Mouse (Mus musculus): ENCODE results near the gene Nupl1. TPM values are rescaled to one million over a fixed set of nuclear protein-coding genes. Genes with fewer than 3 reads are reported as not detected.

Nupl1 gene
- polyA plus RNA-seq, 1 experiment, result not detected

- H3K36me3 ChIP-seq (ENCODE audit: control insufficient read depth, insufficient read depth, low read length, poor library complexity, severe bottlenecking), result no peaks in the 10 kb centered on the region
- no peak overlapping the region for H3K9ac ChIP-seq (ENCODE audit: low read depth, poor library complexity, severe bottlenecking)
- no peaks in the 10 kb centered on the region for H3K9me3 ChIP-seq (replicated peaks; ENCODE audit: control insufficient read depth, insufficient read depth, low read length, poor library complexity, severe bottlenecking)
- no peak overlapping the region for H3K27ac ChIP-seq (ENCODE audit: insufficient read depth, low read length)
- H3K27me3 ChIP-seq (ENCODE audit: control insufficient read depth, insufficient read depth, low read length, poor library complexity, severe bottlenecking), result no peaks in the 10 kb centered on the region
- H3K4me1 ChIP-seq (ENCODE audit: control insufficient read depth, insufficient read depth, low read length), result no peaks in the 10 kb centered on the region
- no peak overlapping the region for H3K4me3 ChIP-seq (ENCODE audit: low read depth, low read length)
- no peak for TF ChIP-seq EP300 (IDR thresholded peaks at IDR 0.05; ENCODE audit: insufficient read depth, low read depth, low read length)
- TF ChIP-seq CTCF (IDR thresholded peaks at IDR 0.05; ENCODE audit: low read depth, low read length), result no peak
- TF ChIP-seq POLR2A (IDR thresholded peaks at IDR 0.05; ENCODE audit: insufficient read depth, low read length), result no peak
Observed at GRCm38 (mm10) chr14:60163367-60163766, 87.9 kb downstream of the Nupl1 start.

GRCm38 (mm10) chr14:60152373-60152772 is 98.9 kb downstream of the Nupl1 start:
- Histone ChIP-seq H3K4me1 (ENCODE audit: control insufficient read depth, insufficient read depth, low read length) (peaks cover 8% of the 10 kb centered on the region), H3K27ac (ENCODE audit: insufficient read depth, low read length) (no peak overlapping the region), H3K4me3 (ENCODE audit: low read depth, low read length) (no peak overlapping the region), H3K36me3 (ENCODE audit: control insufficient read depth, insufficient read depth, low read length, poor library complexity, severe bottlenecking) (no peaks in the 10 kb centered on the region), H3K9me3 (replicated peaks; ENCODE audit: control insufficient read depth, insufficient read depth, low read length, poor library complexity, severe bottlenecking) (no peaks in the 10 kb centered on the region), H3K9ac (ENCODE audit: low read depth, poor library complexity, severe bottlenecking) (no peak overlapping the region), H3K27me3 (ENCODE audit: control insufficient read depth, insufficient read depth, low read length, poor library complexity, severe bottlenecking) (no peaks in the 10 kb centered on the region)
- no peak for TF ChIP-seq CTCF (IDR thresholded peaks at IDR 0.05; ENCODE audit: low read depth, low read length)
- no peak for TF ChIP-seq POLR2A (IDR thresholded peaks at IDR 0.05; ENCODE audit: insufficient read depth, low read length)
- no peak for TF ChIP-seq EP300 (IDR thresholded peaks at IDR 0.05; ENCODE audit: insufficient read depth, low read depth, low read length)

GRCm38 (mm10) chr14:60148893-60149292 is 102.3 kb downstream of the Nupl1 start:
- TF ChIP-seq EP300 (IDR thresholded peaks at IDR 0.05; ENCODE audit: insufficient read depth, low read depth, low read length) (peak; percentile 71), CTCF (IDR thresholded peaks at IDR 0.05; ENCODE audit: low read depth, low read length) (no peak)
- Histone ChIP-seq H3K4me1 (ENCODE audit: control insufficient read depth, insufficient read depth, low read length) (peaks cover 8% of the 10 kb centered on the region), H3K9me3 (replicated peaks; ENCODE audit: control insufficient read depth, insufficient read depth, low read length, poor library complexity, severe bottlenecking) (no peaks in the 10 kb centered on the region), H3K4me3 (ENCODE audit: low read depth, low read length) (no peak overlapping the region), H3K36me3 (ENCODE audit: control insufficient read depth, insufficient read depth, low read length, poor library complexity, severe bottlenecking) (no peaks in the 10 kb centered on the region), H3K27ac (ENCODE audit: insufficient read depth, low read length) (no peak overlapping the region), H3K27me3 (ENCODE audit: control insufficient read depth, insufficient read depth, low read length, poor library complexity, severe bottlenecking) (no peaks in the 10 kb centered on the region), H3K9ac (ENCODE audit: low read depth, poor library complexity, severe bottlenecking) (no peak overlapping the region)

GRCm38 (mm10) chr14:60143234-60143633 is 108.0 kb downstream of the Nupl1 start:
- H3K4me3 ChIP-seq (ENCODE audit: low read depth, low read length), result no peak overlapping the region

DNA sequence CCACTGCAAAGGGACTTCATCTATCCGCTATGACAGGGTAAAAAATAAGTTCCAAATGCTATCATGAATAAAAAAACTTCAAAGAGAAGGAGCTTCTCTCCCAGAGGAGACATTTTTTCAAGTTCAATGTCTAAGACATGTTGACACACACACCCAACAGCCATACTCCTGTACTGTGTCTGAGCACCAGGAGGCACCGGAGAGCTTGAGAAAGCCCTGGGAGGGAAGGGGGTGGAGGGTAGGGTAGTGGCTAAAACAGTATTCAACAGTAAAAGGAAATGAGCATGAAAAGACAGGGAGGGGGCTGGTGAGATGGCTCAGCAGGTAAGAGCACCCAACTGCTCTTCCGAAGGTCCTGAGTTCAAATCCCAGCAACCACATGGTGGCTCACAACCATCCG is 112.9 kb downstream of the Nupl1 start:
- H3K4me1 ChIP-seq (ENCODE audit: control insufficient read depth, insufficient read depth, low read length), result no peaks in the 10 kb centered on the region
- H3K27me3 ChIP-seq (ENCODE audit: control insufficient read depth, insufficient read depth, low read length, poor library complexity, severe bottlenecking), result no peaks in the 10 kb centered on the region
- H3K9me3 ChIP-seq (replicated peaks; ENCODE audit: control insufficient read depth, insufficient read depth, low read length, poor library complexity, severe bottlenecking), result no peaks in the 10 kb centered on the region
- H3K9ac ChIP-seq (ENCODE audit: low read depth, poor library complexity, severe bottlenecking), result no peak overlapping the region
- TF ChIP-seq EP300 (IDR thresholded peaks at IDR 0.05; ENCODE audit: insufficient read depth, low read depth, low read length) (no peak), POLR2A (IDR thresholded peaks at IDR 0.05; ENCODE audit: insufficient read depth, low read length) (no peak), CTCF (IDR thresholded peaks at IDR 0.05; ENCODE audit: low read depth, low read length) (no peak)
- H3K36me3 ChIP-seq (ENCODE audit: control insufficient read depth, insufficient read depth, low read length, poor library complexity, severe bottlenecking), result no peaks in the 10 kb centered on the region
- no peak overlapping the region for H3K4me3 ChIP-seq (ENCODE audit: low read depth, low read length)
- no peak overlapping the region for H3K27ac ChIP-seq (ENCODE audit: insufficient read depth, low read length)

More at GRCm38 (mm10) chr14:60143234-60143633, 108.0 kb downstream of the Nupl1 start:
- TF ChIP-seq EP300 (IDR thresholded peaks at IDR 0.05; ENCODE audit: insufficient read depth, low read depth, low read length) (no peak), POLR2A (IDR thresholded peaks at IDR 0.05; ENCODE audit: insufficient read depth, low read length) (no peak), CTCF (IDR thresholded peaks at IDR 0.05; ENCODE audit: low read depth, low read length) (no peak)
- H3K4me1 ChIP-seq (ENCODE audit: control insufficient read depth, insufficient read depth, low read length), result no peaks in the 10 kb centered on the region
- no peaks in the 10 kb centered on the region for H3K27me3 ChIP-seq (ENCODE audit: control insufficient read depth, insufficient read depth, low read length, poor library complexity, severe bottlenecking)
- no peak overlapping the region for H3K27ac ChIP-seq (ENCODE audit: insufficient read depth, low read length)
- H3K9ac ChIP-seq (ENCODE audit: low read depth, poor library complexity, severe bottlenecking), result no peak overlapping the region
- H3K9me3 ChIP-seq (replicated peaks; ENCODE audit: control insufficient read depth, insufficient read depth, low read length, poor library complexity, severe bottlenecking), result no peaks in the 10 kb centered on the region
- no peaks in the 10 kb centered on the region for H3K36me3 ChIP-seq (ENCODE audit: control insufficient read depth, insufficient read depth, low read length, poor library complexity, severe bottlenecking)

- no peaks in the 10 kb centered on the region for H3K36me3 ChIP-seq (ENCODE audit: control insufficient read depth, insufficient read depth, low read length, poor library complexity, severe bottlenecking)
Observed at GRCm38 (mm10) chr14:60137812-60138211, 113.4 kb downstream of the Nupl1 start.

More at GRCm38 (mm10) chr14:60137812-60138211, 113.4 kb downstream of the Nupl1 start:
- Histone ChIP-seq H3K9ac (ENCODE audit: low read depth, poor library complexity, severe bottlenecking) (no peak overlapping the region), H3K9me3 (replicated peaks; ENCODE audit: control insufficient read depth, insufficient read depth, low read length, poor library complexity, severe bottlenecking) (no peaks in the 10 kb centered on the region), H3K4me3 (ENCODE audit: low read depth, low read length) (no peak overlapping the region), H3K27me3 (ENCODE audit: control insufficient read depth, insufficient read depth, low read length, poor library complexity, severe bottlenecking) (no peaks in the 10 kb centered on the region), H3K4me1 (ENCODE audit: control insufficient read depth, insufficient read depth, low read length) (no peaks in the 10 kb centered on the region), H3K27ac (ENCODE audit: insufficient read depth, low read length) (no peak overlapping the region)
- TF ChIP-seq POLR2A (IDR thresholded peaks at IDR 0.05; ENCODE audit: insufficient read depth, low read length), result no peak
- no peak for TF ChIP-seq CTCF (IDR thresholded peaks at IDR 0.05; ENCODE audit: low read depth, low read length)
- no peak for TF ChIP-seq EP300 (IDR thresholded peaks at IDR 0.05; ENCODE audit: insufficient read depth, low read depth, low read length)

Data from ES-Bruce4 (cell line).